Mouse (Mus musculus) heart, adult 2 months (tissue): ENCODE results near the gene Zfp11. TPM values are rescaled to one million over a fixed set of nuclear protein-coding genes. Genes with fewer than 3 reads are reported as not detected.
"Not testable (repeated sequence)": the region's sequence is repeated elsewhere in the genome, so short reads cannot be mapped to it uniquely, and the experiment has no call there.

Source experiments
- DNase-seq, 2 experiments: peaks; one replicate each; pipeline ENCODE4 v3.0.0; 2021
- H3K27ac ChIP-seq: fragments of 200-600 bp; 2 replicates; pipeline ENCODE4 v1.8.1; 2022
- H3K27me3 ChIP-seq: fragments of 200-500 bp; 2 replicates; pipeline ENCODE4 v1.6.1; 2012; ENCODE audit warnings: mild to moderate bottlenecking, low read length, inconsistent platforms, mixed read lengths; ENCODE audit not compliant: control insufficient read depth, insufficient read depth
- H3K36me3 ChIP-seq: fragments of 200-500 bp; 2 replicates; pipeline ENCODE4 v1.6.1; 2012; ENCODE audit warnings: low read length, inconsistent platforms; ENCODE audit not compliant: control insufficient read depth, insufficient read depth
- H3K4me1 ChIP-seq: fragments of 200-500 bp; 2 replicates; pipeline ENCODE4 v1.6.1; 2011; ENCODE audit warnings: low read length; ENCODE audit not compliant: control insufficient read depth, insufficient read depth
- H3K4me3 ChIP-seq: fragments of 200-600 bp; 2 replicates; pipeline ENCODE4 v1.8.1; 2022
- H3K79me2 ChIP-seq: fragments of 200-500 bp; replicated peaks from 2 replicates; pipeline ENCODE4 v1.6.1; 2012; ENCODE audit warnings: mild to moderate bottlenecking, inconsistent platforms, low read length, moderate library complexity, mixed read lengths; ENCODE audit not compliant: control insufficient read depth, insufficient read depth
- H3K9ac ChIP-seq: fragments of 200-500 bp; 2 replicates; pipeline ENCODE4 v1.6.1; 2012; ENCODE audit warnings: low read depth, mild to moderate bottlenecking, control low read depth, inconsistent platforms, low read length, mixed read lengths
- CTCF ChIP-seq: fragments of 200-600 bp; IDR thresholded peaks from 2 replicates; pipeline ENCODE4 v1.8.1; 2022; ENCODE audit warnings: antibody characterized with exemption, mild to moderate bottlenecking, moderate library complexity
- EP300 ChIP-seq: fragments of 200-500 bp; IDR thresholded peaks from 2 replicates; pipeline ENCODE4 v1.6.1; 2011; ENCODE audit warnings: low read depth, low read length, control low read depth; ENCODE audit not compliant: insufficient read depth
- POLR2A ChIP-seq: fragments of 200-500 bp; IDR thresholded peaks from 2 replicates; pipeline ENCODE4 v1.6.1; 2011; ENCODE audit warnings: mild to moderate bottlenecking, low read depth, low read length, control low read depth; ENCODE audit not compliant: insufficient read depth
- WGBS: fragments of 180-500 bp; shearing (Covaris S2); methylation state at CpG from one replicate; pipeline ENCODE4 v1.1.7; 2018; 5-methylcytosine and 5-hydroxymethylcytosine counted together
- intact Hi-C: fragments of 180-260 bp; cut with DNase I; formaldehyde crosslinking; loops from one replicate; pipeline ENCODE4 v1.15.1; 2025
- polyA plus RNA-seq: library from polyadenylated mRNA; depleted of rRNA; stranded (reverse); fragments of >200 nt; gene quantifications from 2 replicates; pipeline ENCODE4 v1.2.3, GENCODE M21; 2012; rRNA removed
- total RNA-seq, 2 experiments: library from RNA; stranded (reverse); gene quantifications; 2 replicates each; pipeline ENCODE4 v1.2.3; 2021

The Zfp11 gene
- total and polyA plus RNA-seq, 3 experiments, result 1.7 to 3.1 (median 2.5) TPM

GRCm38 (mm10) chr5:129626099-129626498, 43.8 kb downstream of the Zfp11 start:
- 75% methylated on average over 6 of the region's 6 CpGs for WGBS
- H3K27ac ChIP-seq, result no peak overlapping the region
- TF ChIP-seq POLR2A (no peak), EP300 (no peak), CTCF (no peak)
- H3K36me3 ChIP-seq, result no peaks in the 10 kb centered on the region
- H3K4me1 ChIP-seq, result no peaks in the 10 kb centered on the region
- DNase-seq, result no peak
- no peaks in the 10 kb centered on the region for H3K27me3 ChIP-seq
- no peaks in the 10 kb centered on the region for H3K79me2 ChIP-seq
- H3K9ac ChIP-seq, result no peak overlapping the region
- no peak overlapping the region for H3K4me3 ChIP-seq
- intact Hi-C loops, result no loop called here

- Histone ChIP-seq H3K4me1 (no peaks in the 10 kb centered on the region), H3K36me3 (no peaks in the 10 kb centered on the region), H3K27ac (no peak overlapping the region), H3K79me2 (no peaks in the 10 kb centered on the region), H3K9ac (no peak overlapping the region), H3K4me3 (no peak overlapping the region), H3K27me3 (no peaks in the 10 kb centered on the region)
- WGBS, result 85% methylated on average over 5 of the region's 5 CpGs
- no peak for DNase-seq
- TF ChIP-seq POLR2A, result no peak
- TF ChIP-seq CTCF, result no peak
- TF ChIP-seq EP300, result no peak
- intact Hi-C loops, result no loop called here
Measured at GRCm38 (mm10) chr5:129621361-129621760, 48.5 kb downstream of the Zfp11 start.

- H3K36me3 ChIP-seq, H3K4me1 ChIP-seq, H3K27ac ChIP-seq, H3K4me3 ChIP-seq, H3K79me2 ChIP-seq, DNase-seq, intact Hi-C loops, H3K27me3 ChIP-seq, H3K9ac ChIP-seq: not testable (repeated sequence)
- peak; percentile 43 for TF ChIP-seq CTCF
- WGBS, result 53% methylated on average over 9 of the region's 9 CpGs
Measured at GRCm38 (mm10) chr5:129620600-129620999, 49.3 kb downstream of the Zfp11 start.

GRCm38 (mm10) chr5:129611060-129611459, 58.8 kb downstream of the Zfp11 start:
- no peaks in the 10 kb centered on the region for H3K36me3 ChIP-seq
- H3K4me1 ChIP-seq, result no peaks in the 10 kb centered on the region
- no peak overlapping the region for H3K9ac ChIP-seq
- H3K27ac ChIP-seq, result no peak overlapping the region
- TF ChIP-seq CTCF (peak; percentile 87), POLR2A (no peak), EP300 (peak; percentile 67; the same call in 1 of the 2 replicates)
- 15% methylated on average over 1 of the region's 1 CpGs for WGBS
- intact Hi-C loops, result loop anchor here (1.0 to 5.0 kb wide), 3 partner anchors 106 to 266 kb away; partner anchors contain the start of gene Mrps17
- peak; percentile 56 to 67 for DNase-seq
- H3K79me2 ChIP-seq, result no peaks in the 10 kb centered on the region
- no peaks in the 10 kb centered on the region for H3K27me3 ChIP-seq
- no peak overlapping the region for H3K4me3 ChIP-seq

- Histone ChIP-seq H3K9ac (no peak overlapping the region), H3K27me3 (no peaks in the 10 kb centered on the region), H3K36me3 (no peaks in the 10 kb centered on the region), H3K4me1 (no peaks in the 10 kb centered on the region), H3K4me3 (no peak overlapping the region), H3K27ac (no peak overlapping the region), H3K79me2 (no peaks in the 10 kb centered on the region)
- TF ChIP-seq EP300, result no peak
- TF ChIP-seq POLR2A, result no peak
- no peak for TF ChIP-seq CTCF
- DNase-seq, result no peak
- 83% methylated on average over 8 of the region's 8 CpGs for WGBS
- intact Hi-C loops, result no loop called here
Measured at GRCm38 (mm10) chr5:129607476-129607875, 62.4 kb downstream of the Zfp11 start.

Other genes with a start within 250 kb of the Zfp11 start
- gene Sfswap, start 168.9 kb downstream of the Zfp11 start, total RNA-seq, result 10 to 100 TPM; 24.1 to 25.9 TPM
- 33.1 and 43.2 TPM in 2 replicates for gene Sfswap, start 168.9 kb downstream of the Zfp11 start, polyA plus RNA-seq
- 1 to 10 TPM; 1.0 to 1.4 TPM for gene Mmp17, start 85.9 kb downstream of the Zfp11 start, total RNA-seq
- 1.4 and 1.5 TPM in 2 replicates for gene Mmp17, start 85.9 kb downstream of the Zfp11 start, polyA plus RNA-seq
- gene Sept14, start 38.4 kb upstream of the Zfp11 start, total RNA-seq, result not detected
- gene Sept14, start 38.4 kb upstream of the Zfp11 start, polyA plus RNA-seq, result not detected in 2 replicates
- 10 to 100 TPM; 76.8 to 86.4 TPM for gene Mrps17, start 45.4 kb upstream of the Zfp11 start, total RNA-seq
- gene Mrps17, start 45.4 kb upstream of the Zfp11 start, polyA plus RNA-seq, result 107 and 130 TPM in 2 replicates
- 100 to 1,000 TPM; 785 to 948 TPM for gene Nipsnap2, start 55.0 kb upstream of the Zfp11 start, total RNA-seq
- 462 and 670 TPM in 2 replicates for gene Nipsnap2, start 55.0 kb upstream of the Zfp11 start, polyA plus RNA-seq
- 1 to 10 TPM; 6.0 to 8.7 TPM for gene Psph, start 117.3 kb upstream of the Zfp11 start, total RNA-seq
- 7.7 and 11.4 TPM in 2 replicates for gene Psph, start 117.3 kb upstream of the Zfp11 start, polyA plus RNA-seq
- gene Sumf2, start 176.9 kb upstream of the Zfp11 start, total RNA-seq, result 10 to 100 TPM in 1 of 2 experiments, 1 to 10 TPM in 1; 9.1 to 10.9 TPM
- 6.2 and 7.0 TPM in 2 replicates for gene Sumf2, start 176.9 kb upstream of the Zfp11 start, polyA plus RNA-seq
- 1,000 to 10,000 TPM; 1,016 to 1,153 TPM for gene Chchd2, start 217.4 kb upstream of the Zfp11 start, total RNA-seq
- 778 and 988 TPM in 2 replicates for gene Chchd2, start 217.4 kb upstream of the Zfp11 start, polyA plus RNA-seq
- under 1 TPM; 0.26 to 0.55 TPM for gene Zbed5, start 225.6 kb upstream of the Zfp11 start, total RNA-seq
- gene Zbed5, start 225.6 kb upstream of the Zfp11 start, polyA plus RNA-seq, result 0.33 and 0.85 TPM in 2 replicates
- gene Phkg1, start 228.4 kb upstream of the Zfp11 start, total RNA-seq, result 10 to 100 TPM; 15.5 to 16.8 TPM
- 39.8 and 69.6 TPM in 2 replicates for gene Phkg1, start 228.4 kb upstream of the Zfp11 start, polyA plus RNA-seq
- 1 to 10 TPM in 1 of 2 experiments, under 1 TPM in 1; 0.44 to 1.5 TPM for gene Nupr1l, start 238.4 kb upstream of the Zfp11 start, total RNA-seq
- gene Nupr1l, start 238.4 kb upstream of the Zfp11 start, polyA plus RNA-seq, result 1.7 and 2.0 TPM in 2 replicates